Mouse (Mus musculus): ENCODE data around the gene Plpp7.
A peak's percentile ranks its signal among the peaks of the same experiment; 100 is the strongest.

Plpp7 gene

GRCm38 (mm10) chr2:32139377-32139776, 44.0 kb downstream of the Plpp7 start:
- no peak for DNase-seq (ENCODE audit: low spot score in 2 of 2)

- DNase-seq (ENCODE audit: low spot score in 2 of 2): no peak
These were observed 45.2 kb downstream of the Plpp7 start for GRCm38 (mm10) chr2:32140498-32140934.

GRCm38 (mm10) chr2:32141602-32142001, 46.3 kb downstream of the Plpp7 start:
- DNase-seq (ENCODE audit: low spot score in 2 of 2): no peak

- no peak for DNase-seq (ENCODE audit: low spot score in 2 of 2)
These were observed 47.0 kb downstream of the Plpp7 start for GRCm38 (mm10) chr2:32142368-32142767.

GRCm38 (mm10) chr2:32144633-32145032, 49.3 kb downstream of the Plpp7 start:
- no peak for DNase-seq (ENCODE audit: low spot score in 2 of 2)

GRCm38 (mm10) chr2:32146617-32147162, 51.4 kb downstream of the Plpp7 start:
- DNase-seq (ENCODE audit: low spot score in 2 of 2): no peak

- no peak for DNase-seq (ENCODE audit: low spot score in 2 of 2)
These were observed 54.8 kb downstream of the Plpp7 start for GRCm38 (mm10) chr2:32150135-32150534.

- no peak for DNase-seq (ENCODE audit: low spot score in 2 of 2)
These were observed 55.2 kb downstream of the Plpp7 start for GRCm38 (mm10) chr2:32150562-32150923.

GRCm38 (mm10) chr2:32150924-32151659, 55.8 kb downstream of the Plpp7 start, which contains the start of gene Prrc2b:
Gene Prrc2b (plus strand): TSS chr2:32151082.
- peak; percentile 67 to 69 for DNase-seq (ENCODE audit: low spot score in 2 of 2)

GRCm38 (mm10) chr2:32151660-32152366, 56.5 kb downstream of the Plpp7 start:
- peak in 1 of 2 experiments; percentile 37 for DNase-seq (ENCODE audit: low spot score in 2 of 2)

- DNase-seq (ENCODE audit: low spot score in 2 of 2): no peak
These were observed 57.2 kb downstream of the Plpp7 start for GRCm38 (mm10) chr2:32152367-32153034.

GRCm38 (mm10) chr2:32153041-32153790, 57.9 kb downstream of the Plpp7 start:
- DNase-seq (ENCODE audit: low spot score in 2 of 2): no peak

GRCm38 (mm10) chr2:32153791-32154119, 58.4 kb downstream of the Plpp7 start:
- DNase-seq (ENCODE audit: low spot score in 2 of 2): no peak

GRCm38 (mm10) chr2:32154334-32154997, 59.1 kb downstream of the Plpp7 start:
- no peak for DNase-seq (ENCODE audit: low spot score in 2 of 2)

- DNase-seq (ENCODE audit: low spot score in 2 of 2): no peak
These were observed 59.7 kb downstream of the Plpp7 start for GRCm38 (mm10) chr2:32154998-32155541.

GRCm38 (mm10) chr2:32155614-32156013, 60.3 kb downstream of the Plpp7 start:
- DNase-seq (ENCODE audit: low spot score in 2 of 2): peak in 1 of 2 experiments; percentile 25

- no peak for DNase-seq (ENCODE audit: low spot score in 2 of 2)
These were observed 61.3 kb downstream of the Plpp7 start for GRCm38 (mm10) chr2:32156645-32157044.

GRCm38 (mm10) chr2:32157328-32157727, 62.0 kb downstream of the Plpp7 start:
- DNase-seq (ENCODE audit: low spot score in 2 of 2): no peak

- DNase-seq (ENCODE audit: low spot score in 2 of 2): no peak
These were observed 63.4 kb downstream of the Plpp7 start for GRCm38 (mm10) chr2:32158616-32159239.

Measured in spleen, postnatal 36 days (tissue).